Comparison of ENCODE assay signal across 13 mouse cellular contexts in the genomic region with DNA sequence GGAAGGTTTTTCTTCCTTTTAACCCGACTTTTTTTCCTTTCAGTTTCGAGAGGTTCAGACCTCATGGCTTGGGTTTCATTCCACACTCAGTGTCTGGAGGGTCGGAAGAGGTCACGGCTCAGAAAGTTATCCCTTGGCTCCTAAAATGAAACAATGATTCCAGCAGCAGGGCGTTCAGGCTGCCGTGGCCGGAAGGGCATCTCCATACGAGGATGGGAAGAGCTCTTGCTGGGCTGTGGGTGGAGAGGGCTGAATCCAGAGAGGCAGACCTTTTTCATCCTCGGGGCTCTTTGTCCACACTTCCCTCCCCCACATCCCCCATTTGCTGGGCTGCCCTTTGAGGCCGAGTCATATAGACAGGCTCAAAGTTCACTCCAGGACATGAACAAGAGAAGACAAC. TPM values are rescaled to one million over a fixed set of nuclear protein-coding genes. Genes with fewer than 3 reads are reported as not detected.
DNase-seq lines count a peak whose midpoint lies in the region; ATAC-seq lines count a peak whose summit lies in the region.
"Had no signal": no experiment of that assay in that cellular context is flagged by ENCODE, and none has a peak within 500 bp of the region (broad histone marks: within the 10 kb centered on the region; RNA-seq: fewer than 3 reads in every experiment).

No protein-coding gene starts in this region.

- 37% methylated on average over 10 of the region's 10 CpGs for WGBS in heart, embryonic 10.5 days
- WGBS in liver, embryonic 15.5 days (ENCODE audit: insufficient replicate concordance), result 29% methylated on average over 10 of the region's 10 CpGs

- H3K9me3 ChIP-seq in heart, embryonic 10.5 days, result no peaks in the 10 kb centered on the region
- H3K9me3 ChIP-seq in liver, embryonic 15.5 days (replicated peaks), result no peaks in the 10 kb centered on the region

- no peak overlapping the region for H3K27ac ChIP-seq in heart, embryonic 10.5 days
- no peak overlapping the region for H3K27ac ChIP-seq in liver, embryonic 15.5 days (replicated peaks)

- 0 out of 2 replicates have a peak, but pooled peaks cover 6% of the 10 kb centered on the region for H3K27me3 ChIP-seq in heart, embryonic 10.5 days (ENCODE audit: insufficient read depth, poor library complexity, severe bottlenecking)
- H3K27me3 ChIP-seq in liver, embryonic 15.5 days, result no peaks in the 10 kb centered on the region

- ATAC-seq in liver, embryonic 15.5 days (ENCODE audit: insufficient read depth), result no peak

- DNase-seq in heart, adult 11 months, result peak; percentile 89
- DNase-seq in heart, embryonic 10.5 days (ENCODE audit: low spot score), result no peak
- DNase-seq in A20 (ENCODE audit: low read depth, low spot score), result peak; percentile 14
- peak; percentile 56 for DNase-seq in embryo, embryonic 9.5 days (ENCODE audit: extremely low spot score)
- no peak for DNase-seq in left cerebral cortex, postnatal 25 days (ENCODE audit: low spot score in 2 of 2)
- no peak for DNase-seq in frontal cortex, postnatal 25 days (ENCODE audit: low spot score in 2 of 2)
- no peak for DNase-seq in ovary, postnatal 10 days (ENCODE audit: low spot score)
- DNase-seq: cerebellum, adult 11 months; lung, postnatal 4 days had no signal

- no peaks in the 10 kb centered on the region for H3K36me3 ChIP-seq in heart, embryonic 10.5 days
- H3K36me3 ChIP-seq in liver, embryonic 15.5 days (replicated peaks), result no peaks in the 10 kb centered on the region

- H3K9ac ChIP-seq in liver, embryonic 15.5 days, result no peak overlapping the region

- no peak overlapping the region for H3K4me3 ChIP-seq in heart, embryonic 10.5 days
- no peak overlapping the region for H3K4me3 ChIP-seq in liver, embryonic 15.5 days (replicated peaks)

- peak overlapping the region; percentile 6; the same call in 1 of the 2 replicates for H3K4me2 ChIP-seq in liver, embryonic 15.5 days

- intact Hi-C loops in left cerebral cortex, postnatal 25 days (cut with DNase I), result no loop called here

- H3K4me1 ChIP-seq in heart, embryonic 10.5 days, result peaks cover 5% of the 10 kb centered on the region
- no peaks in the 10 kb centered on the region for H3K4me1 ChIP-seq in liver, embryonic 15.5 days (replicated peaks)

RNA-seq across cellular contexts. Expression of gene Gm26657, which starts 37.6 kb away (rescaled TPM):
- polyA plus RNA-seq in heart, embryonic 10.5 days (2016; fragmentation: Nextera tagmentation; extraction: Ambion mirVana), result not detected in 2 replicates
- not detected in 2 replicates for polyA plus RNA-seq in liver, embryonic 15.5 days (2015; fragmentation: Nextera tagmentation; extraction: Ambion mirVana)
- total RNA-seq in left cerebral cortex, postnatal 25 days (2021), result not detected
- total RNA-seq: left cerebral cortex, postnatal 36 days had no signal
- polyA plus RNA-seq: heart, embryonic 16.5 days; kidney, embryonic 14.5 days had no signal

RNA-seq across cellular contexts. Expression of gene Actl7b, which starts 39.0 kb away (rescaled TPM):
- not detected in 2 replicates for polyA plus RNA-seq in heart, embryonic 10.5 days (2016; fragmentation: Nextera tagmentation; extraction: Ambion mirVana)
- polyA plus RNA-seq in liver, embryonic 15.5 days (2015; fragmentation: Nextera tagmentation; extraction: Ambion mirVana), result not detected in 2 replicates
- under 1 TPM in 1 of 2 experiments, not detected in 1; 0.32 TPM for total RNA-seq in left cerebral cortex, postnatal 25 days (2021)
- polyA plus RNA-seq: heart, embryonic 16.5 days; kidney, embryonic 14.5 days had no signal

RNA-seq across cellular contexts. Expression of gene Actl7a, which starts 41.0 kb away (rescaled TPM):
- not detected in 2 replicates for polyA plus RNA-seq in heart, embryonic 10.5 days (2016; fragmentation: Nextera tagmentation; extraction: Ambion mirVana)
- not detected in 2 replicates for polyA plus RNA-seq in liver, embryonic 15.5 days (2015; fragmentation: Nextera tagmentation; extraction: Ambion mirVana)
- not detected for total RNA-seq in left cerebral cortex, postnatal 25 days (2021)
- total RNA-seq: left cerebral cortex, postnatal 36 days had no signal
- polyA plus RNA-seq: heart, embryonic 16.5 days; kidney, embryonic 14.5 days had no signal

Comparison
In these comparisons a context has a peak if more than half of its experiments do, and no peak if none do; other contexts are left out.
1. DNase-seq: peak in heart, adult 11 months (single experiment), A20 (single experiment) and embryo, embryonic 9.5 days (single experiment); none in heart, embryonic 10.5 days (single experiment), left cerebral cortex, postnatal 25 days (0 of 2), frontal cortex, postnatal 25 days (0 of 2) and ovary, postnatal 10 days (single experiment).